12 mouse cellular contexts compared by ENCODE assay signal in genomic region chr5:124192251-124192710, GRCm38 (mm10). TPM values are rescaled to one million over a fixed set of nuclear protein-coding genes. Genes with fewer than 3 reads are reported as not detected.
A peak's percentile ranks its signal among the peaks of the same experiment; 100 is the strongest.
DNase-seq lines count a peak whose midpoint lies in the region; ATAC-seq and TF ChIP-seq lines count a peak whose summit lies in the region.
"Had no signal": no experiment of that assay in that cellular context is flagged by ENCODE, and none has a peak within 500 bp of the region (broad histone marks: within the 10 kb centered on the region; RNA-seq: fewer than 3 reads in every experiment).

No protein-coding gene starts in this region.

- H3K27ac ChIP-seq in forebrain, embryonic 10.5 days, result peak overlapping the region; percentile 75
- H3K27ac ChIP-seq in forebrain, embryonic 14.5 days (ENCODE audit: low read depth, low read length), result no peak overlapping the region
- H3K27ac ChIP-seq in hindbrain, embryonic 14.5 days, result no peak overlapping the region
- no peak overlapping the region for H3K27ac ChIP-seq in hindbrain, postnatal 0 days

- TF ChIP-seq CTCF in hindbrain, postnatal 0 days (IDR thresholded peaks at IDR 0.05; ENCODE audit: low read depth), result no peak

- no peak overlapping the region for H3K4me3 ChIP-seq in forebrain, embryonic 10.5 days
- no peak overlapping the region for H3K4me3 ChIP-seq in forebrain, embryonic 14.5 days (ENCODE audit: low read depth, low read length)
- no peak overlapping the region for H3K4me3 ChIP-seq in hindbrain, embryonic 14.5 days (replicated peaks; ENCODE audit: low read length)
- no peak overlapping the region for H3K4me3 ChIP-seq in hindbrain, postnatal 0 days (ENCODE audit: low read length)

- no peaks in the 10 kb centered on the region for H3K36me3 ChIP-seq in forebrain, embryonic 10.5 days (replicated peaks)
- H3K36me3 ChIP-seq in forebrain, embryonic 14.5 days (ENCODE audit: control insufficient read depth, insufficient read depth, low read length), result no peaks in the 10 kb centered on the region
- no peaks in the 10 kb centered on the region for H3K36me3 ChIP-seq in hindbrain, embryonic 14.5 days (replicated peaks; ENCODE audit: control insufficient read depth, insufficient read depth)
- H3K36me3 ChIP-seq in hindbrain, postnatal 0 days (ENCODE audit: insufficient read depth, low read length), result no peaks in the 10 kb centered on the region

- WGBS in forebrain, embryonic 10.5 days, result 89% methylated on average over 7 of the region's 7 CpGs
- 87% methylated on average over 7 of the region's 7 CpGs for WGBS in forebrain, embryonic 14.5 days
- WGBS in hindbrain, embryonic 14.5 days, result 86% methylated on average over 7 of the region's 7 CpGs
- WGBS in hindbrain, postnatal 0 days, result 80% methylated on average over 7 of the region's 7 CpGs

- no peak for DNase-seq in forebrain, embryonic 10.5 days (ENCODE audit: extremely low spot score, low spot score)
- no peak for DNase-seq in forebrain, embryonic 14.5 days (ENCODE audit: low spot score)
- DNase-seq in hindbrain, embryonic 14.5 days (ENCODE audit: low spot score), result no peak
- DNase-seq in hindbrain, postnatal 0 days (ENCODE audit: low spot score), result no peak
- DNase-seq in thymus, postnatal 14 days, result peak; percentile 57
- no peak for DNase-seq in thymus, postnatal 4 days
- DNase-seq in ovary, adult 18-20 months (ENCODE audit: low spot score), result no peak
- no peak for DNase-seq in testis, postnatal 14 days (ENCODE audit: low spot score)
- DNase-seq: layer of hippocampus, adult 9-11 months; right cerebral cortex, adult 18-20 months had no signal

- H3K9ac ChIP-seq in forebrain, embryonic 14.5 days (ENCODE audit: low read length), result no peak overlapping the region; the same call in 1 of the 2 replicates
- 0 out of 2 replicates have a peak overlapping the region, but pooled peaks have one; percentile 53 for H3K9ac ChIP-seq in hindbrain, embryonic 14.5 days
- H3K9ac ChIP-seq in hindbrain, postnatal 0 days (replicated peaks; ENCODE audit: low read length), result no peak overlapping the region

- H3K9me3 ChIP-seq in forebrain, embryonic 10.5 days, result no peaks in the 10 kb centered on the region
- H3K9me3 ChIP-seq in forebrain, embryonic 14.5 days (replicated peaks; ENCODE audit: control insufficient read depth, low read length), result no peaks in the 10 kb centered on the region
- H3K9me3 ChIP-seq in hindbrain, embryonic 14.5 days (ENCODE audit: control insufficient read depth, low read length), result no peaks in the 10 kb centered on the region
- H3K9me3 ChIP-seq in hindbrain, postnatal 0 days (ENCODE audit: low read length), result no peaks in the 10 kb centered on the region
- H3K9me3 ChIP-seq: G1E had no signal

- no peak for ATAC-seq in forebrain, embryonic 14.5 days
- no peak for ATAC-seq in hindbrain, embryonic 14.5 days (ENCODE audit: low FRiP score)
- ATAC-seq in hindbrain, postnatal 0 days, result no peak

- peaks cover 8% of the 10 kb centered on the region for H3K27me3 ChIP-seq in forebrain, embryonic 10.5 days (ENCODE audit: poor library complexity, severe bottlenecking)
- no peaks in the 10 kb centered on the region for H3K27me3 ChIP-seq in forebrain, embryonic 14.5 days (replicated peaks; ENCODE audit: control insufficient read depth, insufficient read depth, low read length)
- H3K27me3 ChIP-seq in hindbrain, embryonic 14.5 days (ENCODE audit: control insufficient read depth, insufficient read depth, low read length), result no peaks in the 10 kb centered on the region
- H3K27me3 ChIP-seq in hindbrain, postnatal 0 days (ENCODE audit: insufficient read depth, low read length), result no peaks in the 10 kb centered on the region

- H3K4me1 ChIP-seq in forebrain, embryonic 10.5 days, result peaks cover 48% of the 10 kb centered on the region
- peaks cover 26% of the 10 kb centered on the region for H3K4me1 ChIP-seq in forebrain, embryonic 14.5 days (ENCODE audit: control insufficient read depth, insufficient read depth, low read length)
- peaks cover 32% of the 10 kb centered on the region for H3K4me1 ChIP-seq in hindbrain, embryonic 14.5 days (replicated peaks; ENCODE audit: control insufficient read depth, insufficient read depth, low read length)
- H3K4me1 ChIP-seq in hindbrain, postnatal 0 days (ENCODE audit: insufficient read depth, low read length), result peaks cover 30% of the 10 kb centered on the region

- H3K4me2 ChIP-seq in forebrain, embryonic 14.5 days (ENCODE audit: low read length), result no peak overlapping the region
- no peak overlapping the region for H3K4me2 ChIP-seq in hindbrain, embryonic 14.5 days (replicated peaks)
- no peak overlapping the region for H3K4me2 ChIP-seq in hindbrain, postnatal 0 days (ENCODE audit: low read depth, low read length)
- H3K4me2 ChIP-seq: liver, embryonic 11.5 days had no signal

RNA-seq across cellular contexts. Expression of gene Pitpnm2, which starts 57.3 kb away (rescaled TPM):
- polyA plus RNA-seq in forebrain, embryonic 10.5 days (2016; fragmentation: Nextera tagmentation; extraction: Ambion mirVana), result 2.1 and 3.0 TPM in 2 replicates
- polyA plus RNA-seq in forebrain, embryonic 14.5 days (2014; fragmentation: Nextera tagmentation; extraction: Ambion mirVana), result 8.5 and 12.2 TPM in 2 replicates
- polyA plus RNA-seq in hindbrain, embryonic 14.5 days (2014; fragmentation: Nextera tagmentation; extraction: Ambion mirVana), result 13.5 and 15.1 TPM in 2 replicates
- total RNA-seq in hindbrain, postnatal 0 days (2014; rRNA removed), result 43.9 and 44.1 TPM in 2 replicates
- polyA plus RNA-seq in hindbrain, postnatal 0 days (2015; fragmentation: Nextera tagmentation; extraction: Ambion mirVana), result 7.6 TPM in 2 replicates
